Mouse (Mus musculus): ENCODE results near the gene Gm5294. TPM values are rescaled to one million over a fixed set of nuclear protein-coding genes. Genes with fewer than 3 reads are reported as not detected.
A peak's percentile ranks its signal among the peaks of the same experiment; 100 is the strongest.

Gene Gm5294
- polyA plus RNA-seq (2015; fragmentation: Nextera tagmentation; extraction: Ambion mirVana), result not detected in 2 replicates

DNA sequence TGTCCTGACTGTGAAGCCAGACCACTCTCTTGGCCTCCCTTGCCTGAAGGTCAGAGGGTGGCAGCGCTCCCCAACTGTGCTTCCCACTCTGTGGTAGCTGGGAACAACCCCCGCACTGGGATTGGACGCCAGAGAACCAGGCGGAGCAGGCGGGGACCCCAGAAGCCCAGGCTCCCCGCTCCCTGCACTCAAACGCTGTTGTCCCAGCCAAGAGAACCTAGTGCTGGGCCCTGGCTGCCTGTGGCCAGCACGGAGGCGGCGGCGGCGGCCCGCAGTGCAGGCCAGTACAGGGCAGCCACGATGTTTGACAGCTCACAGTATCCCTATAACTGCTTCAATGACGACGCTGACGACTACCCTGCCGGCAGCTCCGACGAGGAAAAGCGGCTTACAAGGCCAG lies at the start of gene Gm5294:
Gm5294 (plus strand) TSS at position 301 of the 400 bp plus-strand sequence.
- ATAC-seq (ENCODE audit: insufficient number of reproducible peaks, low FRiP score, low TSS enrichment, low read depth), result no peak
- 7% methylated on average over 21 of the region's 21 CpGs for WGBS
- H3K9ac ChIP-seq, result no peak within 1 kb of the TSS
- H3K27me3 ChIP-seq, result peaks cover 58% of the 10 kb centered on the region
- H3K36me3 ChIP-seq, result no peaks in the 10 kb centered on the region
- H3K27ac ChIP-seq (replicated peaks), result no peak within 1 kb of the TSS
- peaks cover 21% of the 10 kb centered on the region for H3K4me1 ChIP-seq
- no peaks in the 10 kb centered on the region for H3K9me3 ChIP-seq (replicated peaks)
- peak within 1 kb of the TSS; percentile 31 for H3K4me3 ChIP-seq (replicated peaks)
- H3K4me2 ChIP-seq (replicated peaks), result peak within 1 kb of the TSS; percentile 61

DNA sequence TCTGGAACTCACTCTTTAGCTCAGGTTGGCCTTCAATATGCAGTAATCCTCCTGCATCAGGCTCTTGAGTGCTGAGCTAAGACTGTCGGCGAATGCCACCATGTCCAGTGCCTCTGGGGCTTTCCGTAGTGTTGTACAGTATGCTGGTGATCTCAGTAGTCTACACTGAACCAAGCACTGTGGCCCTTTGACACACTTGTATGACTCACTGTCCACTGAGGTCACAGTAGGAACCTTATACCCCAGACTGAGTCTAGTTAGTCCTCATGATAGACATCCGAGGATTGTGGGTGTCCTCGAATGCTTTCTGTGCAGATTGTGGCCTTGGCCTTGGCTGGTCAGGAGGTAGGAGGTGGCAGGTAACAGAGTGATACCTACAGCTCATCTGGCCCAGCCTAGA lies 44.8 kb upstream of the Gm5294 start:
- 90% methylated on average over 5 of the region's 5 CpGs for WGBS
- Histone ChIP-seq H3K9ac (no peak overlapping the region), H3K36me3 (no peaks in the 10 kb centered on the region), H3K27ac (replicated peaks) (no peak overlapping the region), H3K4me2 (replicated peaks) (no peak overlapping the region), H3K4me1 (peaks cover 9% of the 10 kb centered on the region; the same call in 1 of the 2 replicates), H3K9me3 (replicated peaks) (no peaks in the 10 kb centered on the region), H3K4me3 (replicated peaks) (no peak overlapping the region), H3K27me3 (no peaks in the 10 kb centered on the region)
- ATAC-seq (ENCODE audit: insufficient number of reproducible peaks, low FRiP score, low TSS enrichment, low read depth), result no peak

DNA sequence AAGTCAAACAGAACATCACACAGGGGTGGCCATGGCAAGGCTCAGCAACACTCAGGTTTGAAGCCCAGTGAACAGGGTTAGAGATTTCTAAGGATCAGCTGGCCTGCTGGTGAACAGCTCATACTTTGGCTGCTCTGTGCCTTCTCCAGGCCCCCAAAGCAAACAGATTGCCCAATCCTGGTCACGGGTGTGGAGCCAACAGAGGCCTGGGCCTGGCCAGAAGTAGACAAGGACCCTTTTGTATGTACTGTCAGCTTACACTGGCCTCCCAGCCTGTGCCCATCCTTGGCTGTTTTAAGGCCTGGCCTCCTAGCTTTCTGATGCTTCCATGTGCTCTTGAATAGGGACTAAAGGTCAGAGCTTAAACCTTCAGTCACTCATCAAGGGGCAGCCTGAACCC lies 43.5 kb upstream of the Gm5294 start:
- Histone ChIP-seq H3K27me3 (no peaks in the 10 kb centered on the region), H3K9me3 (replicated peaks) (no peaks in the 10 kb centered on the region), H3K9ac (no peak overlapping the region), H3K36me3 (no peaks in the 10 kb centered on the region), H3K4me1 (peaks cover 9% of the 10 kb centered on the region; the same call in 1 of the 2 replicates), H3K27ac (replicated peaks) (no peak overlapping the region), H3K4me3 (replicated peaks) (no peak overlapping the region), H3K4me2 (replicated peaks) (no peak overlapping the region)
- 65% methylated on average over 1 of the region's 1 CpGs for WGBS
- ATAC-seq (ENCODE audit: insufficient number of reproducible peaks, low FRiP score, low TSS enrichment, low read depth), result no peak

DNA sequence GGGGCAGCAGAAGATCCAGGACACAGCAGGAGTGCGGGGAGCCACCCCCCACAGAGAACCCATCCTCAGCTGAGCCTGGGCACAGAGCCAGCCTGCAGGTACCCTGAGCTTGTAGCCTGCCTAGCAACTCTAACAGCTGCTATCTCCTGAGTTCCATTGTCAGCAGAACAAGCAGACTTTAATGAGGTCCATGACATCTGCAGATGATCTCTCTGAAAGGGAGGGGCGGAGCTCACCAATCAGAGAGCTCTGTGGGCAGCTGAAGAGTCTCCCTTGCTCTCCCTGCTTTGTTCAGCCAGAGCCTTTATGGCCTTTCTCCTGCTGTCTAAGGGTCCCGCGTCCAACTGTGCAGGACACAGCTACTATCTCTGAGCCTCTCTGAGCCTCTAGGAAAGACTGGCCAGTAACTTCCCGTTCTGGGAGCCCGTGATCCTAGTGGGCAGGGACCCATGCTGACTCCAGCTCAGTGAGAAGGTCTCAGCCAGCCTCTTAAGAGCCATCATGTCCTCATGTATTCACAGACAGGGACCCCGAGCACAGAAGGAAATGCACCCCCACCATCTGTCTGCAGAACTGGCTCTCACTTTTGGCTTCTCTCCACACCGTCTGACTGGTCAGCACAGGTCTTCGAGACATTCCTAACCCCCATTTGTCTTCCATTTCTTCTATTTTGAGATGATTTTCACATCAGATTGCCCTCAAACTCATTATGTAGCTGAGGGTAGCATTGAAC lies 41.0 kb upstream of the Gm5294 start:
- no peaks in the 10 kb centered on the region for H3K9me3 ChIP-seq (replicated peaks)
- no peak overlapping the region for H3K4me3 ChIP-seq (replicated peaks)
- H3K4me2 ChIP-seq (replicated peaks), result no peak overlapping the region
- 0 out of 2 replicates have a peak overlapping the region, but pooled peaks have one; percentile 3 for H3K27ac ChIP-seq (replicated peaks)
- H3K9ac ChIP-seq, result no peak overlapping the region
- 59% methylated on average over 9 of the region's 9 CpGs for WGBS
- H3K27me3 ChIP-seq, result no peaks in the 10 kb centered on the region
- H3K4me1 ChIP-seq, result peaks cover 18% of the 10 kb centered on the region
- H3K36me3 ChIP-seq, result no peaks in the 10 kb centered on the region
- ATAC-seq (ENCODE audit: insufficient number of reproducible peaks, low FRiP score, low TSS enrichment, low read depth), result 0 out of 2 replicates have a peak, but pooled peaks have one; percentile 35

DNA sequence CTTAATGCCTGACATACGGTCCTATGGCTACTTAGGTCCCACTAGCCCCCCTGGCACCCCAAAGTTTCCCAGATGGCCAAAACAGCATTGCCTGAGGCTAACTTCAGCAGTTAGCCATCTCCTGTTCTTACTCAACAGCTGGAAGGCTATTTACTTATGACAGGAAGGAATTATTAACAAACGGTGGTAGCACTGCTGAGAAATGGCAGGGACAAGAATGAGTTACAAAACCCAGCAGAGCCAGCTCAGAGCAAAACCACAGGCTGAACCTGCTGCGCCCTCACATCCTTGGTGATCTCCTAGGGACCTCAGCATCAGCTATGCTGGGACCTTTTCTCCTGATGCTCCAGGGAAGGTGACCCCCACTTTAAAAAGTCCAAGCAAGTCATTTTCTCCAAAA lies 40.2 kb upstream of the Gm5294 start:
- H3K4me2 ChIP-seq (replicated peaks), result no peak overlapping the region
- no peaks in the 10 kb centered on the region for H3K27me3 ChIP-seq
- H3K36me3 ChIP-seq, result no peaks in the 10 kb centered on the region
- WGBS, result 58% methylated on average over 3 of the region's 3 CpGs
- peaks cover 18% of the 10 kb centered on the region for H3K4me1 ChIP-seq
- no peaks in the 10 kb centered on the region for H3K9me3 ChIP-seq (replicated peaks)
- H3K9ac ChIP-seq, result no peak overlapping the region
- H3K27ac ChIP-seq (replicated peaks), result no peak overlapping the region
- ATAC-seq (ENCODE audit: insufficient number of reproducible peaks, low FRiP score, low TSS enrichment, low read depth), result no peak
- H3K4me3 ChIP-seq (replicated peaks), result no peak overlapping the region

DNA sequence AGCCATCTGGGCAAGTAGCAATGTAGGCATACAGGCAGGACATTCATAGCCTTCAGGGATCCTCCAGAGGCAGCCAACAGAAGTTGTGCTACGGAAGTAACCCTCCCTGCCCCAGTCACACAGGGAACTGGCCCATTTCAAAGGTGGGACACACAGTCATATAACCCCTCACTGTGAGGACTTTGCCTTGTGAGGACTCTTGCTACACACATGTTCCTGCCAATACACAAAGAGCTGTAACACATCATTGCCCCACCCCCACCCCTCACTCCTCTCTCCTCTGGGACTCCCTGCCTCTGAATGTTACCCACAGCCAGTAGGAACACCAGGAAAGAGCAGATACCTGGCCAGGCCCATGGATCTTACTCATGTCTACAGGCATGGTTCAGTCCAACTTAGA lies 37.2 kb upstream of the Gm5294 start:
- no peak overlapping the region for H3K9ac ChIP-seq
- peak overlapping the region; percentile 22; the same call in 1 of the 2 replicates for H3K27ac ChIP-seq (replicated peaks)
- WGBS, result 94% methylated on average over 1 of the region's 1 CpGs
- no peaks in the 10 kb centered on the region for H3K27me3 ChIP-seq
- ATAC-seq (ENCODE audit: insufficient number of reproducible peaks, low FRiP score, low TSS enrichment, low read depth), result no peak
- no peak overlapping the region for H3K4me3 ChIP-seq (replicated peaks)
- H3K36me3 ChIP-seq, result no peaks in the 10 kb centered on the region
- H3K9me3 ChIP-seq (replicated peaks), result no peaks in the 10 kb centered on the region
- peaks cover 27% of the 10 kb centered on the region for H3K4me1 ChIP-seq
- H3K4me2 ChIP-seq (replicated peaks), result no peak overlapping the region

DNA sequence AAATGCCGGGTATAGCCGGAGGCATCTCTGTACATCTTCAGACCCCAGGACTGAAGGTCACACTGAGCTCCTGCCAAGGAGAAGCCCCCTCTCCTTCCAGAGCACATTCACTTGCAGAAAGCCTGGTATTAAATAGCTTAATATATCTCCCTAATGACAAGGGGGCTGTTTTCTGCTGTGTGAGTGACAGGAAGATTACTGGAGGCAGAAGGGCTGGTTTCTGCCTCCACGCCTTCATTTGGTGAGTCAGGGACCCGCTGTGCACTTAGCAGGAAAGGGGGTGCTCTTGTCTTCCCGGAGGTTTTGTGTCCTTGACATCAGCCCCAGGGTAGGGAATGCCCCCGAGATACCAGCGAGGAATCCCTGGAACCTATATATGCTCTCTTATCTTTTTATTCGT lies 36.7 kb upstream of the Gm5294 start:
- ATAC-seq (ENCODE audit: insufficient number of reproducible peaks, low FRiP score, low TSS enrichment, low read depth), result no peak
- no peaks in the 10 kb centered on the region for H3K36me3 ChIP-seq
- no peak overlapping the region for H3K4me3 ChIP-seq (replicated peaks)
- no peaks in the 10 kb centered on the region for H3K9me3 ChIP-seq (replicated peaks)
- 0 out of 2 replicates have a peak overlapping the region, but pooled peaks have one; percentile 22 for H3K27ac ChIP-seq (replicated peaks)
- H3K4me2 ChIP-seq (replicated peaks), result no peak overlapping the region
- peaks cover 27% of the 10 kb centered on the region for H3K4me1 ChIP-seq
- WGBS, result 68% methylated on average over 8 of the region's 8 CpGs
- H3K9ac ChIP-seq, result no peak overlapping the region
- H3K27me3 ChIP-seq, result no peaks in the 10 kb centered on the region

DNA sequence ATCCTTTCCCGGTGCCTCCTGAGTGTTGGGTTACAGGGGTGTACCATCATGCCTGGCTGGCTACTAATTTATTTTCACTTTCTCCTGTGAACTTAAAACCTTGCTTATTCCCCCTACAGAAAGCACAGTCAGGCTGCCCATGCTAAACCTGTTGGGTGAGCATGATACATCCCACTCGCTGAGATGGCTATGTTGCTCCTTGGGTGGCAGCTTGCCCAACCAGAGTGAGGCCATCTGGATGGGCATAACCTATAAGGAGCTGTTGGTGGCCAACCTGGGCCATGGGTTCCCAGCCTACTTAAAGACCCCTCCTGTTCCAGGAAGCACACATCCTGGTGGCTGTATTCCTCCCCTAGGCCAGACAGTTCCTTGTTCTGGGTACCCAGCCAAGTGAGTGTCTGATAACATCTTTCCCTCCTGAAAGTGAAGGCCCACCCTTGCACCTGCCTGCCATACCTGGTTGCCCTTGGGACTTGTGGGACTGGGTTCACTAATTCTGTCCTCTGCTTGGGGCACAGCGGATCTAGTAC lies 33.8 kb upstream of the Gm5294 start:
- Histone ChIP-seq H3K4me2 (replicated peaks) (no peak overlapping the region), H3K9me3 (replicated peaks) (no peaks in the 10 kb centered on the region), H3K27ac (replicated peaks) (no peak overlapping the region), H3K36me3 (no peaks in the 10 kb centered on the region), H3K27me3 (no peaks in the 10 kb centered on the region), H3K4me1 (peaks cover 27% of the 10 kb centered on the region; the same call in 1 of the 2 replicates), H3K9ac (no peak overlapping the region), H3K4me3 (replicated peaks) (no peak overlapping the region)
- 71% methylated on average over 3 of the region's 3 CpGs for WGBS
- ATAC-seq (ENCODE audit: insufficient number of reproducible peaks, low FRiP score, low TSS enrichment, low read depth), result no peak

DNA sequence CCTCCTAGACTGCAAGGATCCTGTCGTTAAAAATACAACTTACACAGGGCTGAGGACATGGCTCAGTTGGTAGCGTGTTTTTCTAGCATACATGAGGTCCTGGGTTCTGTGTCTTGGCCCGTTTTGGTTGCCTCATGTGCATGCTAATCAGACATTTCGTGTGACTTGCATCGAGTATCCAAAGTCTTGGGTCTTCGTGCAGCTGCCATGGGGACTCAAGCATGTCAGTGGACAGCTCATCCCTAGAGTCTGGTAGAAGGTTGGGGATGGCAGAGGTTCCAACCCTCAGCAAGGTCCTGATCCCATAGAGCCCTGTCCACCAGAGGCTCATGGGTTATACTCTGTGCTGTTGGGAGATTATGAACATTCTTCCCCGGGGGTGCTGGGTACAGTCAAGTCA lies 32.2 kb upstream of the Gm5294 start:
- no peaks in the 10 kb centered on the region for H3K27me3 ChIP-seq
- H3K4me1 ChIP-seq, result peaks cover 22% of the 10 kb centered on the region; the same call in 1 of the 2 replicates
- no peak overlapping the region for H3K27ac ChIP-seq (replicated peaks)
- H3K36me3 ChIP-seq, result no peaks in the 10 kb centered on the region
- no peak for ATAC-seq (ENCODE audit: insufficient number of reproducible peaks, low FRiP score, low TSS enrichment, low read depth)
- no peak overlapping the region for H3K4me2 ChIP-seq (replicated peaks)
- H3K9ac ChIP-seq, result no peak overlapping the region
- H3K4me3 ChIP-seq (replicated peaks), result no peak overlapping the region
- no peaks in the 10 kb centered on the region for H3K9me3 ChIP-seq (replicated peaks)
- WGBS, result 83% methylated on average over 7 of the region's 7 CpGs

DNA sequence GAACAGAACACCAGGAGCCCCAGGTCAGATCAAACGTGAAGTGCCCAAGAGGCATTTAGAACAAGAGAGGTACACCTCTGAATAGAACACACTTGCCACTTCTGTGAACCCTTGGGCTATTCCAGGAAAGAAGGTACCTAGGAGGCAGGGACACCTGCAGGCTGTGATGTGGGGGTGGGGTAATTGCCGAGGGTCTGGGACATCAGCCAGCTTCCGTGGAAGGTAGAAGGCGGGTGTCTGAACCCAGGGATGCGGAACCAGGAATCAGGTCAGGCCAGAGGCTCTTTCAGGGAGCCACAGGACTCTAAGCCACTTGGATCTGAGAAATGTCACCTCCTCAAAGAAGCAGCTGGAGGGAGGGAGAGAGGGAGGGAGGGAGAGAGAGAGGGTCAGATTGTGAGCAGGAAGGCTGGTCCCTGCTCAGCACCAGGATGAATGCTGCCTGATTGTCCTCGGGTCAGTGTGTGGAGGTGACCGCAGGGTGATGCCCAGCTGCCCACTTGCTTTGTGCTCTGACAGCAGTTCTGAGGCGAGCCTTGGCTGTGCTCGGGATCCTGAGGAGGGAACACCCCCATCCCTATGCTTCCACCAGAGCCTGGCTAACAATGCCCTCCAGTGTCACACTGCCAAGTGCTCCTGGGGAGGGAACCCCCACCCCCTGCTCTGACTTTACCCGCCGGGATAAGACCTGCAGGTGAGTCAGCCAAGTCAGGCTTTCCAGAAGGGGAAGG lies 31.2 kb upstream of the Gm5294 start:
- 0 out of 2 replicates have a peak, but pooled peaks have one; percentile 20 for ATAC-seq (ENCODE audit: insufficient number of reproducible peaks, low FRiP score, low TSS enrichment, low read depth)
- WGBS, result 35% methylated on average over 11 of the region's 11 CpGs
- H3K9ac ChIP-seq, result no peak overlapping the region
- peaks cover 19% of the 10 kb centered on the region; the same call in 1 of the 2 replicates for H3K4me1 ChIP-seq
- H3K4me2 ChIP-seq (replicated peaks), result no peak overlapping the region
- no peaks in the 10 kb centered on the region for H3K27me3 ChIP-seq
- H3K27ac ChIP-seq (replicated peaks), result no peak overlapping the region
- no peak overlapping the region for H3K4me3 ChIP-seq (replicated peaks)
- H3K9me3 ChIP-seq (replicated peaks), result no peaks in the 10 kb centered on the region
- no peaks in the 10 kb centered on the region for H3K36me3 ChIP-seq

DNA sequence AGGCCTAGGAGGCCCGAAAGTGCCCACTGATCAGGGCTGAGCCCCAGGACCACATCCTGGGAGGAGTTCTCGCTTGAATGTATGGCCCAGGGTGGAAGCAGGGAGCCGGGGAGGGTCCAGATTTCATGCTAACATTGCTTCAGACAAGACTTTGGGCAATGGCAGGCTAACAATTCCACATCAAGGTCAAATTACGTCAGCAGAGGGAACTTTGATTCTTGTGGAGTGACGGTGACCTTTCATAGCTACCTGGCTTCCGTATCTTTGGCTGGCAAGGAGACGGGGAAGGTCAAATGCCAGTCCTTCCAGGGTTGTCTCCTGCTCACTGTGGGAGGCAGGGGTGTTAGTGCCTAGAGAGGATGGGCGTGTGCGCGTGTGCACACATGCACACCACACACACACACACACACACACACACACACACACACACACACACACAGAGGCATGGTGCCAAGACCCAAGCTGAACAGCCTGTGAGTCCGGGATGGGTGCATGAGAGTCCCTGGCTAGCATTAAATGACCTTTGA lies 28.9 kb upstream of the Gm5294 start:
- H3K4me2 ChIP-seq (replicated peaks), result no peak overlapping the region
- no peak overlapping the region for H3K4me3 ChIP-seq (replicated peaks)
- H3K36me3 ChIP-seq, result no peaks in the 10 kb centered on the region
- H3K4me1 ChIP-seq, result peaks cover 13% of the 10 kb centered on the region; the same call in 1 of the 2 replicates
- H3K9me3 ChIP-seq (replicated peaks), result no peaks in the 10 kb centered on the region
- H3K27me3 ChIP-seq, result no peaks in the 10 kb centered on the region
- 83% methylated on average over 11 of the region's 11 CpGs for WGBS
- no peak overlapping the region for H3K9ac ChIP-seq
- no peak overlapping the region for H3K27ac ChIP-seq (replicated peaks)
- no peak for ATAC-seq (ENCODE audit: insufficient number of reproducible peaks, low FRiP score, low TSS enrichment, low read depth)
